Mouse (Mus musculus): ENCODE results near the gene Atxn2l. TPM values are rescaled to one million over a fixed set of nuclear protein-coding genes. Genes with fewer than 3 reads are reported as not detected.

Atxn2l gene
- 49.3 and 51.7 TPM in 2 replicates for polyA plus RNA-seq (2015; fragmentation: Nextera tagmentation; extraction: Ambion mirVana)

DNA sequence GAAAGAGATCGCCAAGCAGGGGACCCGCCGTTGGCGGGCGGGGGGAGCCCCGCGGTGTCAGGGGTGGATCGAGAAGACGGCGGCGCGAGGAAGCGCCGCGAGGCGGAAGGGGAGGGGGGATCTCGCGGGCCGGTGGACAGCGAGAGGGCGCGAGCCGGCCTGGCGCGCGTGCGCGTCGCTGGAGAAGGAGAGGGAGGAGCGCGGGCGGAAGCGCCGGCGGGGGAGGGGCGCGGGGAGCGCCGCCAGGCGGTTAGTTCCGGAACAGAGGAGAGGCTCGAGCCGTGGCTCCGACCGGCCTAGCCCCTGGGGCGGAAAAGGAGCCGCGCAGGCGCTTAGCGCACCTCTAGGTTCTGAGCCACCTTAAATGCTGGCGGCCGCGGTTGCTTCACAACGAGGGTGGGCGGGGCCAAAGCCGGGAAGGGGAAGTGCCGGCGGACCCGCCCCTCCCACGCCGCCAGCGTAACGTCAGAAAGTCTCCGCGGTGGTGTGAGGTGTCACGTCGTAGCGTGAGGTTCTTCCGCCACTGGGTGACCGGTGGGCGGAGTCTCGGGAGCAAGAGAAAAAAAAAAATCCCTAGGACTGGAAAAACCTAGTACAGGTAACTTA lies at the start of gene Atxn2l:
Gene Atxn2l, minus strand, starts transcription at position 165 of the 606 bp plus-strand sequence.
- Histone ChIP-seq H3K4me2 (peak within 1 kb of the TSS; percentile 63), H3K27ac (peak within 1 kb of the TSS; percentile 100), H3K4me3 (replicated peaks) (peak within 1 kb of the TSS; percentile 100), H3K4me1 (peaks cover 18% of the 10 kb centered on the region), H3K9ac (peak within 1 kb of the TSS; percentile 100), H3K36me3 (peaks cover 30% of the 10 kb centered on the region), H3K9me3 (replicated peaks) (no peaks in the 10 kb centered on the region), H3K27me3 (no peaks in the 10 kb centered on the region)
- WGBS = under 1% methylated on average over 42 of the region's 72 CpGs
- peak; percentile 92 for ATAC-seq (replicated peaks; ENCODE audit: low FRiP score)

DNA sequence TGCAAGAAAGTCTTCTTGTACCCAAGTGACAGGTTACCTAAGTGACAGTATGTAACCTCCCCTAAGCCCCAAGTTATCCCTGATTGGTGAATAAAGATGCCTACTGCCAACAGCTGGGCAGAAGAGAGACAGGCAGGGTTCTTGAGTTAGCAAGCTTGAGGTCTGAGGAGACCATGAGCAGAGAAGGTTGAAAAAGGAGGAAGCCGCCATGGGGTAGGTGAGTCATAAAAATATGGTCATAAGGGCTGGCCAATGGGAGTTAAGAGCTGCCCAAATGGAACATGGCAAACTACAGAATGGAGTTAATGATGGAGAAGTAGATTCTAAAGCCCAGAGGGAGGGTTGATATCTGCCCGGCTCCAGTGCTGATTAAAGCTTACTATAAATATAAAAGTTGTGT lies 42.4 kb upstream of the Atxn2l start:
- 94% methylated on average over 2 of the region's 2 CpGs for WGBS
- H3K4me2 ChIP-seq = no peak overlapping the region
- no peak overlapping the region for H3K27ac ChIP-seq
- H3K36me3 ChIP-seq = peaks cover 72% of the 10 kb centered on the region
- H3K4me1 ChIP-seq = no peaks in the 10 kb centered on the region
- no peaks in the 10 kb centered on the region for H3K27me3 ChIP-seq
- H3K9me3 ChIP-seq (replicated peaks) = no peaks in the 10 kb centered on the region
- H3K4me3 ChIP-seq (replicated peaks) = no peak overlapping the region
- no peak for ATAC-seq (replicated peaks; ENCODE audit: low FRiP score)
- H3K9ac ChIP-seq = no peak overlapping the region

DNA sequence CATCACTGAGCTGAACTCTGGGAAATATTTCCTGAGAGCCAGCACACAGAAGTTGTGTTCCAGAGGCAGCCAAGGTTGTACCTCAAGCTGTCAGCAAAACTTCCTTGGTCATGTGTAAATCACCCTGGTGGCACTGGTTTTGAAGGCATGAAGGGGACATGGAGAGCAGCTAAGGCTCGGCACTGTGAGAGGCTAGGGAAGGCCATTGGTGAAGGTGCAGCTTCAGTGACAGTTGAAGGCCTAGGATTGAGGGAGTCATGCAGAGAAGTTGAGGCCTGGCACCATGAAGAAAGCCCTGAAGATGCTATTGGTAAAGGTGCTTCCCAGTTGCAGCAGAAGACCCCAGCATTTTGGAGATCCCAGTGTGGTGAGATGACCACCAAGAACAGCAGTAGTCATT lies 38.4 kb upstream of the Atxn2l start:
- Histone ChIP-seq H3K27ac (no peak overlapping the region), H3K4me3 (replicated peaks) (no peak overlapping the region), H3K4me2 (no peak overlapping the region), H3K4me1 (no peaks in the 10 kb centered on the region), H3K27me3 (peaks cover 6% of the 10 kb centered on the region), H3K9me3 (replicated peaks) (no peaks in the 10 kb centered on the region), H3K9ac (no peak overlapping the region), H3K36me3 (peaks cover 32% of the 10 kb centered on the region)
- ATAC-seq (replicated peaks; ENCODE audit: low FRiP score) = no peak
- WGBS = 77% methylated on average over 1 of the region's 1 CpGs

DNA sequence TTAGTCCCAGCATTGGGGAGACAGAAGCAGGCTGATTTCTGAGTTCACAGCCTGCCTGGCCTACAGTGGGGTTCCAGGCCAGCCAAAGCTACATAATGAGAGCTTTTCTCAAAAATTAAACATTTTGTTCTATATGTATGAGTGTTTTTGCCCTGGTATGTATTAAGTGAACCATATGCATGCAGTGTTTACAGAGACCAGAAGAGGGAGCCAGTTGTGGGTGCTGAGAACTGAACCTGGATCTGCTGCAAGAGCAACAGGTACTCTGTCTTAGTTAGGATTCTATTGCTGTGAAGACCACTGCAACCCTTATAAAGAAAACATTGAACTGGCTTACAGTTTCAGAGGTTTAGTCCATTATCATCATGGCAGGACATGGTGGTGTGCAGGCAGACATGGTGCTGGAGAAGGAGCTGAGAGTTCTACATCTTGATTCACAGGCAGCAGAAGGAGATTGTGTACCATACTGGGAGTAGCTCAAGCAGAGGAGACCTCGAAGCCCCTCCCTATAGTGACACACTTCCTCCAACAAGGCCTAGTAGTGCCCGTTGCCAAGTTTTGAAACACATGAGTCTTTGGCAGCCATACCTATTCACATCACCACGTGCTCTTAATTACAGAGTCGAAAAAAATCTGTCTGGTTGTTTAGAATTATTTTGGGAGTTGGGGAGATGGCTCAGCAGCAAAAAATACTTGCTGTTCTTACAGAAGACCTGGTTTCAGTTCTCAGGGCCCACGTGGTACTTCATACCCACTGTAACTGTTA lies 34.8 kb upstream of the Atxn2l start:
- Histone ChIP-seq H3K4me2 (no peak overlapping the region), H3K9me3 (replicated peaks) (no peaks in the 10 kb centered on the region), H3K4me3 (replicated peaks) (no peak overlapping the region), H3K27ac (no peak overlapping the region), H3K9ac (no peak overlapping the region), H3K4me1 (peaks cover 8% of the 10 kb centered on the region), H3K36me3 (no peaks in the 10 kb centered on the region), H3K27me3 (peaks cover 24% of the 10 kb centered on the region)
- 79% methylated on average over 5 of the region's 5 CpGs for WGBS
- no peak for ATAC-seq (replicated peaks; ENCODE audit: low FRiP score)

DNA sequence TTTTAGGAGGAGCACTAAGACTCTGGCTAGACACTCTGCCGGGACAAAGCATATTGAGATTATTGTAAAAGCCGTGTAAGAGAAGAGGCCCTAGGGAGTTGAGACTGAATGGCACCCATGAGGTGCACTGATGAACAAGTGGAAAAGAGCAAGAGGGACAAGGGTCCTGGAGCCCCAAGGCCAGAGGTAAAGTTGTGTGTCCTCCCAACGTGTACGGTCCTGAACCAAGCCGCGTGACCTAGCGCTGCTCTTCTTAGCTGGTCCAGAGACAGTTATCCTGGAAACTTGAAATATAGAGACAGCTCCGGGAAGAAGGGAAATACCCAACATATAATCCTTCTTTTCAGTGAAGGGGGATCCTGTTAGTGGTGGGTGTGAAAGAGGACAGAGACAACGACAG lies 33.2 kb upstream of the Atxn2l start:
- Histone ChIP-seq H3K4me3 (replicated peaks) (peak overlapping the region; percentile 49), H3K4me1 (peaks cover 8% of the 10 kb centered on the region)

DNA sequence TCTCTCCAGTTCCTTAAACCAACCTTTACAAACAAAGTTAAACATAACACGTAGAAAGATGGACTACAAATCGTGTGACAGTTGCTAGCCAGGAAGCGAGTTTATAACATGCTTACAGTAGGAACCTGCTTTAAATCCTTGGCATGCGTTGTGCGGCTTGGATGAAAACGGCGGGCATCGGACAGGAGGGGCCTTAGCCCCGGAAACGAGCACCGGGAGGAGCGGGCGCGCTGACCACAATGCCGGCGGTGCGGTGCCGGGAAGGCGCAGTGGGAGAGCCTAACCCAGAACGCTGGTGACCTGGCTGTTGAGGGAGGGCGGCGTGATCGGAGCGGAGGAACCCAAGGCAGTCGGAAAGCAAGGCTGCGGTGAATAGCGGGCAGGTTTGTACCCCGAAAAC lies 32.5 kb upstream of the Atxn2l start:
- no peak overlapping the region for H3K27ac ChIP-seq
- H3K4me1 ChIP-seq = peaks cover 8% of the 10 kb centered on the region
- H3K9ac ChIP-seq = peak overlapping the region; percentile 56
- no peaks in the 10 kb centered on the region for H3K9me3 ChIP-seq (replicated peaks)
- no peaks in the 10 kb centered on the region for H3K36me3 ChIP-seq
- no peak for ATAC-seq (replicated peaks; ENCODE audit: low FRiP score)
- 2% methylated on average over 28 of the region's 28 CpGs for WGBS
- H3K4me2 ChIP-seq = peak overlapping the region; percentile 87
- peak overlapping the region; percentile 49 for H3K4me3 ChIP-seq (replicated peaks)
- peaks cover 24% of the 10 kb centered on the region for H3K27me3 ChIP-seq

More for the DNA sequence above, 33.2 kb upstream of the Atxn2l start:
- ATAC-seq (replicated peaks; ENCODE audit: low FRiP score) = no peak
- Histone ChIP-seq H3K27ac (no peak overlapping the region), H3K9me3 (replicated peaks) (no peaks in the 10 kb centered on the region), H3K27me3 (peaks cover 24% of the 10 kb centered on the region), H3K36me3 (no peaks in the 10 kb centered on the region), H3K9ac (no peak overlapping the region), H3K4me2 (peak overlapping the region; percentile 87)
- 61% methylated on average over 9 of the region's 9 CpGs for WGBS

DNA sequence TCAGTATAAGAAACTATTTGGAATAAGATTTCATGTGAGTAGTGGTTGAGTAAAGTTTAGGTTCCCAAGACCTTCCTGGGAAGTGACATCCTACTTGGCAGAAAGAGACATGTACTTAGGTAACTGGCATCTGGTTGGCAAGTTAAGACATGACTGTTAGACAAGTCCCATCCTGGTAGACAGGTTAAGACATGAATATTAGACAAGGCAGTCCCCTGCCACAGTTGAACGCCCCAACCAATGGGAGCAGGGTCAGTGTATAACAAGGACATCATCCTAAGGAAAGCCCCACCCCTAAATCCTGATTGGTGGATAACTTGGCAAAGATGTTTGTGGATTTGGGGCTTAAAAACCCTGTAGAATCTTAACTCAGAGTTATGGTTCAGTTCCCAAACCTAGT lies 30.2 kb upstream of the Atxn2l start:
- Histone ChIP-seq H3K4me3 (replicated peaks) (no peak overlapping the region), H3K4me2 (no peak overlapping the region), H3K9me3 (replicated peaks) (no peaks in the 10 kb centered on the region), H3K27ac (no peak overlapping the region), H3K4me1 (peaks cover 8% of the 10 kb centered on the region), H3K9ac (no peak overlapping the region), H3K36me3 (no peaks in the 10 kb centered on the region), H3K27me3 (peaks cover 28% of the 10 kb centered on the region)
- no peak for ATAC-seq (replicated peaks; ENCODE audit: low FRiP score)
- 76% methylated on average over 1 of the region's 1 CpGs for WGBS

DNA sequence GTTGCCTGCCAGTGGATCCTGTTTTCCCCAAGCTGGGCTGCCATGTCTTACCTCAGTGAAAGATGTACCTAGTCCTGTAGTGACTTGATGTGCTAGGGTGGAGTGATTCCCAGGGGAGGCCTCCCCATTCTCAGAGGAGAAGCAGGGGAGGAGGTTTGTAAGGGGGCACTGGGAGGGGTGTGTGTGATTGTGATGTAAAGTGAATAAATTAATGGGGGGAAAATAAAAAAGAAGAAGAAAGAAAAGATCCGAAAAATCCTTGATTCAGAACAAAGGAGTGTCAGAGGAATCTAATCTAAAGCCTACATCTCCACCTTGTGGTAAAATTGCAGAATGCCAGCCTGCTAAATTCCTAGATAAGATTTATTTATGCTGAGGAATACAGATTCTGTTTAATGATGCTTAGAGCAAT lies 24.9 kb upstream of the Atxn2l start:
- Histone ChIP-seq H3K27ac (no peak overlapping the region), H3K4me3 (replicated peaks) (no peak overlapping the region), H3K4me1 (peaks cover 3% of the 10 kb centered on the region; the same call in 1 of the 2 replicates), H3K36me3 (no peaks in the 10 kb centered on the region), H3K9me3 (replicated peaks) (no peaks in the 10 kb centered on the region), H3K9ac (no peak overlapping the region), H3K4me2 (no peak overlapping the region), H3K27me3 (0 out of 2 replicates have a peak, but pooled peaks cover 4% of the 10 kb centered on the region)
- WGBS = 7% methylated on average over 1 of the region's 1 CpGs
- ATAC-seq (replicated peaks; ENCODE audit: low FRiP score) = no peak

DNA sequence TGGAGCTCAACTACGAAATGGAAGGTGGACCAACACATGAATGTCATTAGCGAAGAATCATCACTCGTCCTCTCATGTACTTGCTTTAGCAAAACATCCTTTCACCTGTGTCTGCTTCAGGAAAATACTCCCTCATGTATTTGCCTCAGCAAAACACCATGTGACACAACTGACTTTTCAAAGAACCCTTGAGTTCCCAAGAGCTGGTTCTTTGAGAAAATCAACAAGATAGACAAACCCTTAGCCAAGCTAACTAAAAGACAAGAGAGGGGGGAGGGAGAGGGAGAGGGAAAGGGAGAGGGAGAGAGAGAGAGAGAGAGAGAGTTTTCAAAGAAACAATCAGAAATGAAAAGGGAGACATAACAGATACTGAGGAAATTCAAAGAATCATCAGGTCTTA lies 20.1 kb upstream of the Atxn2l start:
- 79% methylated on average over 3 of the region's 3 CpGs for WGBS
- no peak for ATAC-seq (replicated peaks; ENCODE audit: low FRiP score)
- Histone ChIP-seq H3K36me3 (no peaks in the 10 kb centered on the region), H3K4me1 (peaks cover 3% of the 10 kb centered on the region; the same call in 1 of the 2 replicates), H3K4me3 (replicated peaks) (no peak overlapping the region), H3K27ac (no peak overlapping the region), H3K9ac (no peak overlapping the region), H3K4me2 (no peak overlapping the region), H3K9me3 (replicated peaks) (no peaks in the 10 kb centered on the region), H3K27me3 (0 out of 2 replicates have a peak, but pooled peaks cover 5% of the 10 kb centered on the region)

DNA sequence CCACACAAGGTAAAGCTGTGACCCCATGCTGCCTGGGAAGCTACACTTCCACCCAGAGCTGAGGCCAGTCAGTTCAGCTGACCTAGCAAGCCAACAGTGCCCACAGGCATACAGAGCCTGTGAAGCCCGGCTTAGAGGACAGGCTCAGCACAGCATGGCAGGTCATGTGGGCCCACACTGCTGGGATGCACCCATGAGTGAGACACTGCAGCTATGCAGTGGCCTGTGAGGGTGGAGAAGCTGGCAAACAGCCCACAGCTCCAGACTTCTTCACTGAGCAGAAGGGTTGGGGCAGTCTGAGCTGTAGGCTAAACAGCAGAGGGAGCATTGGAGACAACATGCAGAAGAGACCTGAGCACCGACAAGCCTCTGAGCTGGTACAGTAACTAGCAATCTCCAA lies 16.3 kb upstream of the Atxn2l start:
- Histone ChIP-seq H3K9ac (no peak overlapping the region), H3K4me1 (no peaks in the 10 kb centered on the region), H3K27me3 (peaks cover 9% of the 10 kb centered on the region; the same call in 1 of the 2 replicates), H3K4me2 (no peak overlapping the region), H3K9me3 (replicated peaks) (no peaks in the 10 kb centered on the region), H3K36me3 (no peaks in the 10 kb centered on the region), H3K27ac (no peak overlapping the region), H3K4me3 (replicated peaks) (no peak overlapping the region)
- 63% methylated on average over 2 of the region's 2 CpGs for WGBS
- no peak for ATAC-seq (replicated peaks; ENCODE audit: low FRiP score)

DNA sequence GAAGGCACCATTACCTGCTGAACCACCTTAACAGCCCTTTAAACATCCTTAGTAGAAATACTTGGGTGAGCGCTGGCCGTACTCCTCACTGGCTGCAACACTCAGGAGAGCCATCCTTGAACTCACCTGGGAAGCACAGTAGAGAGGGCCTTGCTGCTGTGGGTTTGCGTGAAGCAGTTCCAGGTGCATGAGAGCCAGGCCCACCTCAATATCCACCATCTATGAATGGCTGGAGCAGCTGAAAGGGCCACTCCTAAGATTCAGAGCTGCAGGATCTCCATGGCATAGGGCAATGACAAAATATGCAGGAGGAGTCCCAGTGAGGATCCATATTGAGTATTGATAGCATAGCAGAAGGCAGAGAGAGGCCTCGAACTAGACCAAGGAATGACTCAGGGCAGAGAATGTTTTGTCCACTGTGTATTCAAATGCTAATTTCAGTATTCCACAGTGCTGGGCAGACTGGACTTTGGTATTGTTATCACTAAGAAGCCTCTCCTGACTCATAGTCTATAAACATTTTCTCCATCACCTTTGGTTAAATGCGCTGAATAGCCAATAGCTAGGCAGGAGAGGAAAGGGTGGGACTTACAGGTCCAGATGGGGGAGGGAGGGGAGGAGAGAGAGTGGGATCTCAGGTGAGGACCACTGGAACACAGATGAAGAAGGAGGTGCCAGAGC lies 15.2 kb upstream of the Atxn2l start:
- Histone ChIP-seq H3K27me3 (peaks cover 9% of the 10 kb centered on the region; the same call in 1 of the 2 replicates), H3K9ac (no peak overlapping the region), H3K36me3 (no peaks in the 10 kb centered on the region), H3K27ac (no peak overlapping the region), H3K4me2 (no peak overlapping the region), H3K4me1 (no peaks in the 10 kb centered on the region), H3K9me3 (replicated peaks) (no peaks in the 10 kb centered on the region), H3K4me3 (replicated peaks) (no peak overlapping the region)
- WGBS = 92% methylated on average over 5 of the region's 5 CpGs
- no peak for ATAC-seq (replicated peaks; ENCODE audit: low FRiP score)

DNA sequence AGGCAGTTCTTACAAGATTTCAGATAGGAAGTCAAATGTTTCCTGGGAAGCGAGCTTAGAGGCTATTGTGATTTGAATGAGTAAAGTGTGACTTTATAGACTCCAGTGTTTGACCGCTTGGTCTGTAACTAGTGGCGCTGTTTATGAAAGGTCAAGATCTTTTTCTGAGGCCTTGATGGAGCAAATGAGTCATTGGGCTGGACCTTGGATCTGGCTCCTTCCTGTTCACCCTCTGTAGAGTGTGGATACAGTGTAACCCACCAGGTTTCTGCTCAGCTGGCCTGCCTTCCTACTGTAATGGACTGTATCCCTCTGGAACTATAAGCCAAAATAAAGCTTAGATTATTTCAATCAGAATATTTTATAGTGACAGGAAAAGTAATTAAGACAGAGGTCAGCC lies 8.1 kb upstream of the Atxn2l start:
- H3K4me3 ChIP-seq (replicated peaks) = no peak overlapping the region
- H3K27me3 ChIP-seq = no peaks in the 10 kb centered on the region
- H3K4me1 ChIP-seq = no peaks in the 10 kb centered on the region
- ATAC-seq (replicated peaks; ENCODE audit: low FRiP score) = no peak
- H3K9me3 ChIP-seq (replicated peaks) = no peaks in the 10 kb centered on the region
- 77% methylated on average over 3 of the region's 3 CpGs for WGBS
- no peak overlapping the region for H3K27ac ChIP-seq
- no peaks in the 10 kb centered on the region for H3K36me3 ChIP-seq
- H3K9ac ChIP-seq = no peak overlapping the region
- H3K4me2 ChIP-seq = no peak overlapping the region
